Mouse (Mus musculus) ES-Bruce4 (cell line): Measurements from ENCODE around the gene Adam11.

Source experiments
- CTCF ChIP-seq: IDR thresholded peaks from one replicate; pipeline ENCODE4 v1.8.1; 2011; ENCODE audit warnings: low read depth, low read length
- EP300 ChIP-seq: IDR thresholded peaks from 2 replicates; pipeline ENCODE4 v1.6.1; 2011; ENCODE audit warnings: low read depth, low read length; ENCODE audit not compliant: insufficient read depth
- POLR2A ChIP-seq: IDR thresholded peaks from one replicate; pipeline ENCODE4 v1.8.1; 2011; ENCODE audit warnings: low read length; ENCODE audit not compliant: insufficient read depth

DNA sequence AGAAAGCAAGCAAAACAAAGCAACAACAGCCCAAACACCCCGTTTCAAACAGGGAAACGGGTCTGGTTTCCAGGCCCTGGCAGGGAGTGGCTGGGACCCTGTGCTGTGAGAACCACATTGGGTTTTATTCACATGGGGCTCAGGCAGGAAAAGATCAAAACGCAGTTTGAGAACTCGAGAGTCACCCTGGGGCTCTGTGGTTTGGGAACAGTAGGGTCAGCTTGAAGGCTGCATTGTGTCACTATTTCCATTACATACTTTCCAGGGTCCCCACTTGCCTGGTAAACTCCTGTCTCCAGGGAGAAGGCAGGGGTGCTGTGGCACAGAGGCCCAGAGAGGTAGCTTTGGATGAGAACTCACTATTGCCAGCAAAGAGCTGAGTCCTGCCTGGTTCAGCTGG is 65.9 kb downstream of the Adam11 start:
- TF ChIP-seq EP300 (no peak), POLR2A (no peak), CTCF (no peak)
